Mouse (Mus musculus) forebrain, embryonic 11.5 days (tissue): ENCODE measurements around the gene Emc10. TPM values are rescaled to one million over a fixed set of nuclear protein-coding genes. Genes with fewer than 3 reads are reported as not detected.

ENCODE experiments used
- ATAC-seq: fragments of 200-750 bp; cut with Nextera tagmentation; replicated peaks from 2 replicates; pipeline ENCODE4 v1.8.0; 2017; ENCODE audit warnings: moderate TSS enrichment; ENCODE audit not compliant: low FRiP score
- DNase-seq: peaks from one replicate; pipeline ENCODE4 v3.0.0-alpha.2; 2017; ENCODE audit warnings: low spot score
- H3K27ac ChIP-seq: fragments of 300-500 bp; sonication (generic); 2 replicates; pipeline ENCODE4 v1.5.1; 2014; ENCODE audit warnings: low read depth, low read length
- H3K27me3 ChIP-seq: fragments of 300-500 bp; sonication (generic); 2 replicates; pipeline ENCODE4 v1.6.1; 2014; ENCODE audit warnings: mild to moderate bottlenecking, low read length, mixed read lengths; ENCODE audit not compliant: control insufficient read depth, insufficient read depth
- H3K36me3 ChIP-seq: fragments of 300-500 bp; sonication (generic); 2 replicates; pipeline ENCODE4 v1.6.1; 2014; ENCODE audit warnings: mild to moderate bottlenecking, low read length, moderate library complexity, mixed read lengths; ENCODE audit not compliant: control insufficient read depth, insufficient read depth
- H3K4me1 ChIP-seq: fragments of 300-500 bp; sonication (generic); replicated peaks from 2 replicates; pipeline ENCODE4 v1.6.1; 2014; ENCODE audit warnings: low read length, mixed read lengths; ENCODE audit not compliant: control insufficient read depth, insufficient read depth
- H3K4me2 ChIP-seq: fragments of 300-500 bp; sonication (generic); 2 replicates; pipeline ENCODE4 v1.6.1; 2014; ENCODE audit warnings: low read depth, mild to moderate bottlenecking, low read length, moderate library complexity, mixed read lengths; ENCODE audit not compliant: severe bottlenecking
- H3K4me3 ChIP-seq: fragments of 300-500 bp; sonication (generic); 2 replicates; pipeline ENCODE4 v1.5.1; 2014; ENCODE audit warnings: low read depth, low read length
- H3K9ac ChIP-seq: fragments of 300-500 bp; sonication (generic); 2 replicates; pipeline ENCODE4 v1.6.1; 2014; ENCODE audit warnings: low read length
- H3K9me3 ChIP-seq: fragments of 300-500 bp; sonication (generic); 2 replicates; pipeline ENCODE4 v1.6.1; 2016; ENCODE audit warnings: low read length, mixed read lengths; ENCODE audit not compliant: control insufficient read depth
- WGBS: fragments of 180-500 bp; shearing (Covaris S2); extraction: QIAGEN DNeasy Blood & Tissue Kit; methylation state at CpG from one replicate; pipeline ENCODE4 v1.1.7; 2014; 5-methylcytosine and 5-hydroxymethylcytosine counted together
- polyA plus RNA-seq: library from polyadenylated mRNA; unstranded; fragments of >200 nt; fragmentation: Nextera tagmentation; extraction: Ambion mirVana; gene quantifications from 2 replicates; pipeline ENCODE4 v1.2.1, GENCODE M21; 2014

Emc10 gene
- polyA plus RNA-seq, 1 experiment from 2014 or later, result 115 TPM

GRCm38 (mm10) chr7:44453256-44453655 lies 43.1 kb downstream of the Emc10 start:
- Histone ChIP-seq H3K9ac (no peak overlapping the region), H3K4me2 (no peak overlapping the region), H3K27me3 (no peaks in the 10 kb centered on the region), H3K27ac (no peak overlapping the region), H3K4me1 (no peaks in the 10 kb centered on the region), H3K36me3 (peaks cover under 1% of the 10 kb centered on the region; the same call in 1 of the 2 replicates), H3K9me3 (no peaks in the 10 kb centered on the region; the same call in 1 of the 2 replicates), H3K4me3 (no peak overlapping the region)
- WGBS, result 37% methylated on average over 3 of the region's 3 CpGs
- ATAC-seq (no peak), DNase-seq (peak; percentile 45)

DNA sequence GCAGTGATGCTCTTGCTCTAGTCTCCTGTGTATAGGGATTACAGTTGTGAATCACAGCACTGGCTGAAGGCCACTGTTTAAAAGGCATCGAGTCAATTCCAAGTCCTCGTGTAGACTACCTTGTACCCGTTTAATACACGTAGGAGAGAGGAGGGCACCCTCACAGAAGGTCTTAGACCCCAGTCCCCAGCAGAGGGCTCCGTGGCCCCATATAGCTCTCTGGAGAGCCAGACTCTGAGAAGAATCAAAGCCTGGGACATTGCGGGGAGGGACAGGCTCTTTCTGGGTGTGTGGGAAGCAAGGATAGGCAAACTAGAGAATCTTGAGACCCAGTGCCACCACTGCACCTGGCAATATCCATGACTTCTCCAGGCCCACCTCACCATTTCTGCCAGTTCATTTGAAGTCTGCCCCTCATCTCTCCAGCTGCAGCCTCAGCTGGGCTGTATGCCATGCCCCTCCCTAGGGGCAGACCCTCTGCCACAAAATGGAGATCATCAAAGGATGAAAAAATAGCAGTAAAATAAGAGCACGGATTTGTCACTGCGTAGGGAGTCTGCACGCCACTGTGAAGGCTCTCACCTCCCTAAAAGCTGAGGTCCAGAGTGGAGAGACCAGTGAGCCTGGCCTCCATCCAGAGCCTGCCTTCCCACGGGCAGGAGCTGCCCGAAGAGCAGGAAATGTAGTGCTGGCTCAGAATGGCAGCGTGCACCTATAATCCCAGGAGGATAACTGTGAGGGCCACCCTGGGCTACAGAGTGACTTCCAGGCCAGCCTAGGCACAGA lies 50.1 kb downstream of the Emc10 start:
- Histone ChIP-seq H3K27me3 (peaks cover 8% of the 10 kb centered on the region), H3K9me3 (no peaks in the 10 kb centered on the region)

DNA sequence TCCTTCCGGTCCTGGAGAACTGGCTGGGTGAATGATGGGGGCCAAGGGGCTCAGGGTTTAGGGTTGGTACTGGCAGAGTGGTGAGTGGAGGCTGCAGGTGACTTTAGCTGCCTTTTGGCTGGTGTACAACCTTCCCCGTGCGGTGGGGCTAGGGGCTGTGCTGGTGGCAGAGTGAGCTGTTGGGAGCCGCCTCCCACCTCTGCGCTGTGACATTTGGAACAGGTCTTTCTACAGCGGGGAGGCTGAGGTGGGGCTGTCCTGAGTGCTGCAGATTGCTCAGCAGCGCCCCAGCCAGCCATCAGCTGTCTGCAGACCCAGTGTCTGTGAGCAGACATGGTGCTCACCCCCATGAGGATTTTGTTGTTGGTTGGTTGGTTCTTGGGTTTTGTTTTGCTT lies 50.8 kb downstream of the Emc10 start:
- no peak overlapping the region for H3K4me2 ChIP-seq
- peaks cover 21% of the 10 kb centered on the region for H3K4me1 ChIP-seq
- peaks cover 8% of the 10 kb centered on the region for H3K27me3 ChIP-seq
- H3K4me3 ChIP-seq, result no peak overlapping the region
- no peak for ATAC-seq
- peaks cover 12% of the 10 kb centered on the region; the same call in 1 of the 2 replicates for H3K36me3 ChIP-seq
- DNase-seq, result no peak
- no peak overlapping the region for H3K27ac ChIP-seq
- H3K9ac ChIP-seq, result peak overlapping the region; percentile 12; the same call in 1 of the 2 replicates
- H3K9me3 ChIP-seq, result no peaks in the 10 kb centered on the region
- whole genome bisulfite sequencing, result 43% methylated on average over 7 of the region's 7 CpGs

More for the DNA sequence above, 50.1 kb downstream of the Emc10 start:
- Histone ChIP-seq H3K4me1 (peaks cover 20% of the 10 kb centered on the region), H3K4me3 (no peak overlapping the region), H3K4me2 (no peak overlapping the region), H3K36me3 (peaks cover 12% of the 10 kb centered on the region; the same call in 1 of the 2 replicates), H3K27ac (no peak overlapping the region), H3K9ac (no peak overlapping the region)
- DNase-seq (peak; percentile 48), ATAC-seq (no peak)
- 71% methylated on average over 12 of the region's 12 CpGs for WGBS

GRCm38 (mm10) chr7:44444886-44445527 lies 51.3 kb downstream of the Emc10 start:
- WGBS, result 39% methylated on average over 29 of the region's 29 CpGs
- Histone ChIP-seq H3K27me3 (peaks cover 8% of the 10 kb centered on the region), H3K36me3 (peaks cover 12% of the 10 kb centered on the region; the same call in 1 of the 2 replicates), H3K27ac (no peak overlapping the region), H3K4me1 (peaks cover 21% of the 10 kb centered on the region), H3K4me2 (peak overlapping the region; percentile 18; the same call in 1 of the 2 replicates), H3K9me3 (no peaks in the 10 kb centered on the region), H3K4me3 (no peak overlapping the region), H3K9ac (no peak overlapping the region)
- no peak for ATAC-seq
- DNase-seq, result no peak

GRCm38 (mm10) chr7:44443268-44444173 lies 52.8 kb downstream of the Emc10 start:
- peak overlapping the region; percentile 54 for H3K4me3 ChIP-seq
- H3K4me1 ChIP-seq, result peaks cover 21% of the 10 kb centered on the region

DNA sequence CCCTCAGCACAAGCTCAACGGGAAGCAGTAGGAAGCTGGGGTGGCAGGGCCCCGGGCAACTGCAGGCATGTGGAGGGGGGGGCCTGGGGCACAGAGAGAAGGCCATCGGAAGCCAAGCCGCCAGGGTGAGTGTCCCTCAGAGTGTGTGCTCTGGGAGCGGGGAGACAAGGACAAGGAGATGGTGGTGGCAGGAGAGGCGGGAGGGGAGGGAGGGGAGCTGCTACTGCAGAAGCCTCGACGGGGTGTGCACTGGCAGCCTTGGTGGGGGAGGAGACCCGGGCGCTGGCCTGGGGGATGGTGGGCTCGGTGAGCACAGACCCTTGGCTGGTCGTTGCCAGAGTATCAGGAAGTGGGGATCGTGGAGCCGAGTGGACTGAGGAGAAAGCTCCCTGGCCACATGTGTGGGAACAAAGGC lies 53.9 kb downstream of the Emc10 start:
- 0% methylated on average over 13 of the region's 14 CpGs for WGBS
- peaks cover 21% of the 10 kb centered on the region for H3K4me1 ChIP-seq
- H3K27me3 ChIP-seq, result peaks cover 8% of the 10 kb centered on the region

More at GRCm38 (mm10) chr7:44443268-44444173, 52.8 kb downstream of the Emc10 start:
- 10% methylated on average over 20 of the region's 20 CpGs for WGBS
- Histone ChIP-seq H3K4me2 (peak overlapping the region; percentile 95), H3K27ac (peak overlapping the region; percentile 90), H3K9ac (peak overlapping the region; percentile 97), H3K36me3 (peaks cover 12% of the 10 kb centered on the region; the same call in 1 of the 2 replicates), H3K9me3 (no peaks in the 10 kb centered on the region), H3K27me3 (peaks cover 8% of the 10 kb centered on the region)
- ATAC-seq (peak; percentile 70), DNase-seq (peak; percentile 78)

GRCm38 (mm10) chr7:44441648-44442109 lies 54.6 kb downstream of the Emc10 start:
- no peaks in the 10 kb centered on the region for H3K9me3 ChIP-seq
- peaks cover 7% of the 10 kb centered on the region; the same call in 1 of the 2 replicates for H3K36me3 ChIP-seq
- peak overlapping the region; percentile 54 for H3K4me3 ChIP-seq
- H3K9ac ChIP-seq, result peak overlapping the region; percentile 97
- peaks cover 8% of the 10 kb centered on the region for H3K27me3 ChIP-seq
- 2% methylated on average over 14 of the region's 14 CpGs for WGBS
- peak overlapping the region; percentile 95 for H3K4me2 ChIP-seq
- DNase-seq (peak; percentile 83), ATAC-seq (peak; percentile 73)
- peak overlapping the region; percentile 90 for H3K27ac ChIP-seq
- peaks cover 21% of the 10 kb centered on the region for H3K4me1 ChIP-seq

More for the DNA sequence above, 53.9 kb downstream of the Emc10 start:
- Histone ChIP-seq H3K4me2 (peak overlapping the region; percentile 95), H3K27ac (peak overlapping the region; percentile 90), H3K9ac (peak overlapping the region; percentile 97), H3K4me3 (peak overlapping the region; percentile 54), H3K9me3 (no peaks in the 10 kb centered on the region), H3K36me3 (peaks cover 10% of the 10 kb centered on the region; the same call in 1 of the 2 replicates)
- ATAC-seq, result peak; percentile 55
- DNase-seq, result peak; percentile 82
